Mouse (Mus musculus) neural tube, embryonic 10.5 days (tissue): ENCODE data around the gene Zfp646.
A peak's percentile ranks its signal among the peaks of the same experiment; 100 is the strongest.

Experiments used
- DNase-seq: peaks from one replicate; pipeline ENCODE4 v3.0.0-alpha.2; 2017; ENCODE audit warnings: low spot score; ENCODE audit errors: extremely low spot score

The Zfp646 gene

GRCm38 (mm10) chr7:127918203-127918602 lies 42.2 kb downstream of the Zfp646 start:
- DNase-seq = peak; percentile 40

- peak; percentile 20 for DNase-seq
Measured at GRCm38 (mm10) chr7:127919290-127919689, 43.3 kb downstream of the Zfp646 start.

GRCm38 (mm10) chr7:127921516-127921915 lies 45.5 kb downstream of the Zfp646 start:
- no peak for DNase-seq

- DNase-seq = no peak
Measured at GRCm38 (mm10) chr7:127922451-127923275, 46.6 kb downstream of the Zfp646 start.

GRCm38 (mm10) chr7:127923714-127924113 lies 47.7 kb downstream of the Zfp646 start:
- DNase-seq = no peak

GRCm38 (mm10) chr7:127925252-127925651 lies 49.2 kb downstream of the Zfp646 start:
- DNase-seq = no peak

GRCm38 (mm10) chr7:127926066-127926465 lies 50.0 kb downstream of the Zfp646 start:
- no peak for DNase-seq

GRCm38 (mm10) chr7:127926846-127927245 lies 50.8 kb downstream of the Zfp646 start:
- DNase-seq = no peak

GRCm38 (mm10) chr7:127927726-127928125 lies 51.7 kb downstream of the Zfp646 start:
- no peak for DNase-seq

GRCm38 (mm10) chr7:127928596-127928995 lies 52.6 kb downstream of the Zfp646 start:
- no peak for DNase-seq

- DNase-seq = no peak
Measured at GRCm38 (mm10) chr7:127929923-127930322, 53.9 kb downstream of the Zfp646 start, which contains the start of gene Prss8. Prss8 (minus strand) TSS chr7:127930104.

- DNase-seq = no peak
Measured at GRCm38 (mm10) chr7:127930636-127931035, 54.6 kb downstream of the Zfp646 start.

- DNase-seq = no peak
Measured at GRCm38 (mm10) chr7:127931351-127932135, 55.5 kb downstream of the Zfp646 start.

GRCm38 (mm10) chr7:127932273-127933031 lies 56.4 kb downstream of the Zfp646 start:
- DNase-seq = peak; percentile 16

- no peak for DNase-seq
Measured at GRCm38 (mm10) chr7:127934075-127934474, 58.1 kb downstream of the Zfp646 start.

- peak; percentile 97 for DNase-seq
Measured at GRCm38 (mm10) chr7:127935028-127935722, 59.2 kb downstream of the Zfp646 start.
